Mouse (Mus musculus): Measurements from ENCODE around the gene Olfml2a.
A peak's percentile ranks its signal among the peaks of the same experiment; 100 is the strongest.

Gene Olfml2a

DNA sequence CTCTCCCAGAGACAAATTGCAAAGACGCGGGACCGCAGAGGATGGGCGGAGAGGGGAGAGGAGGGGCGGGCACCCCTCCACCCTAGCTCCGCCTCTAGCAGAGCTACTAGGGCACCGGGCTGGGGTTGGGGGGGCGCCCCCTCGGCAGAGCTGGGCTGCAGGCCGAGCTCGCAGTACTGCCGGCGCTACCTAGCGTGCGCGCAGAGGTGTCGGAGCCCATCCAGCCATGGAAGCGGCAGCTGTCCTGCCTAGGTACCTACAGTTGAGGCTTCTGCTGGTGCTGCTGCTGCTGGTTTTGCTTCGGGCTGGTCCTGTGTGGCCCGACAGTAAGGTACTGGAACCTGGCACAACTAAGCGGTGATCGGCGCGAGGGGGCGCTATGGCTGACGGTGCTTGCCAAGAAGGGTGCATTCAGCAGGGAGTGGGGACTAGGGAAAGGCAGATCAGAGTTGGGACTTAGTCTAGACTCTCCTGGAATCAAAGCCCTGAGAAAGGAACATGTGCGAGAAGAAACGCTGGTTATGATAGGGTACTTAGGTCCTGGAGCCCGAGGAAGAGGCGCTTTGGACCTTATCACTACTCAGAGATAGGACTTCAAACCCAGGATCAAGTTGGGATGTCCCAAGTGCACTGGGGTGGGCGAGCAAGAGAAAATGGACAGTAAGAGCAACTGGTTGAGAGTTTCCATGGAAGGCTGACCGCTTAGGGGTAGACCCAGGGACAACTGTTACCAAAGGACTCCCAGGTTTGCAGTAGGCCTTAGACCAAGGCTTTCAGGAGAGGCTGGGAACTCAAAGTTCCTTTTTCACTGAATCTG lies at the start of gene Olfml2a:
Gene Olfml2a, plus strand, starts transcription at position 128 of the 817 bp plus-strand sequence.
- peak; percentile 86 for DNase-seq (ENCODE audit: low spot score)

- no peak for DNase-seq (ENCODE audit: low spot score)
Observed at GRCm38 (mm10) chr2:38902866-38903265, 28.9 kb upstream of the Olfml2a start.

DNA sequence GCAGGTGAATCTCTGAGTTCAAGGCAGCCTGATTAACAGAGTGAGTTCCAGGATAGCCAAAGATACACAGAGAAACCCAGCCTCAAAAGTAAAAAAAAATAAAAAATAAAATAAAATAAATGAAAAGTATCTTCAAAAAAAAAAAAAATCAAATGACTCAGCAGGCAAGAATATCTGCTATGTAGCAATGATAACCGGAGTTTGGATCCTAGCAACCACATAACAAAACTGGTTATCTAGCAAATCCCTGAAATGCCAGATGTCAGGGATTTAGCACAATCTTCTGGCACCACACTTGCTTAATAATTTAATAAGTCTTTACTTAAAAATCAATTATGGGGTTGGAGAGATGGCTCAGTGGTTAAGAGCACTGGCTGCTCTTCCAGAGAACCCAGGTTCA lies 27.5 kb upstream of the Olfml2a start:
- DNase-seq (ENCODE audit: low spot score) = no peak

GRCm38 (mm10) chr2:38906097-38906496 lies 25.7 kb upstream of the Olfml2a start:
- no peak for DNase-seq (ENCODE audit: low spot score)

DNA sequence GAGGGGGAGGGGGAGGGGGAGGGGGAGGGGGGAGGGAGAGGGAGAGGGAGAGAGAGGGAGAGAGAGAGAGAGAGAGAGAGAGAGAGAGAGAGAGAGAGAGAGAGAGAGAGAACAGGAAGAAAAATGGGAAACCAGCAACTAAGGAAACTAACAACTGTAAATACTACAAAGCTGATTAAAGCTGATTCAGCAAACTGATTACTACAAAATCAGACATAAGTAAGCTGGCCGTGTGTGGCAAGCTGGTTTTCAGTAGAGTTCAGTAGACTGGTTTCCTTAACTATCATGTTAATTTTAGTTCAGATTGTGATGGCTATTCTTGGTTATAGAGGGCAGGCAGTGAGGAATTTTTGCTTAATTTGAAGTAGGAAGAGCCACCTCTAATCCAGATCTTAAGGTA lies 23.2 kb upstream of the Olfml2a start:
- DNase-seq (ENCODE audit: low spot score) = no peak

DNA sequence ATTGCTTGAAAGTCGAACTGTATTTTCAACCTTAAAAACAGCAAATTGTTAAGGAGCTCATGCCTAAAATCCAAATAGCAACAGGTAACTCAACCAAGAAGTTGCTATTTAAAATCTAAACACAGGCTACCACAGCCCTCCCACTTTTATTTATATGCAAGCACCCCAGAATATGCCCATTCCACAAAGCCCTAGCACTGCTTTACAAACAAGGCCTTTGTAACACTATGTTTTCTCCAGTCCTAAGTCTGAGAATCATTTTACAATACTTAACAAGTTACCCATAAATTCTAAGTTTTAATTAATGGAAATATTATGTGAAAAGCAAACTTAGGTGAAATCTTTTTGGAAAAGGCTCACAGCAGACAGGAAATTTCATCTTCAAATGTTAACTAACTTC lies 17.3 kb upstream of the Olfml2a start:
- DNase-seq (ENCODE audit: low spot score) = no peak

GRCm38 (mm10) chr2:38914965-38915364 lies 16.8 kb upstream of the Olfml2a start:
- DNase-seq (ENCODE audit: low spot score) = no peak

DNA sequence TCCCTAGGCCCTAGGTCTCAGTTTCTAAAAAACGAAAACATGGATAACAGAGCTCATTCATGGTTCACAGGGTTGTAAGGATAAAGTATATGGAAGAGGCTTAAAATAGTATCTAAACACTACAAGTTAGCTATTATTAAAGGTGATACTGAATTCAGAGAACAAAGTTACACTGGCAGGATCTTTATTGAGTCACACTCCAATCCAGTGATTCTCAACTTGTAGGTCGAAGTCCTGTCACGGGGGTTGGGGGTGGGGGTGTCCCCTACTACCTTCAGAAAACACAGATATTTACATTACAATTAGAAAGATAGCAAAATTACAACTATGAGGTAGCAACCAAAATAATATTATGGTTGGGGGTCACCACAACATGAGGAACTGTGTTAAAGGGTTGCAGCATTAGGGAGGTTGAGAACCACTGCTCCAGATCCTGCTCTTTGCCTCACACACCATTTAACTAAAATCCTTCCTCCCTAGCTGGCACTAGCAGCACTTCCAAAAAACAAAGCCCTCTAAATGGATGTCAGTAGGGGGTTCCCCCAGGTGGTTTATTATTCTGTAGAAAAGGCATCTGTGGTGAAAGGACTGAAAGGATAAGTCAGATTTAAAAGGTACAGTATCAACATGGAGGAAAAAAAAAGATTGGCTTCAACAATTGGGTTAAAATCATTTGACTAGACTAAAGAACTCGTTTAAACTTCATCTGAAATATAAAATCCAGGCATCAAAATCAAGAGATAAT lies 14.7 kb upstream of the Olfml2a start:
- no peak for DNase-seq (ENCODE audit: low spot score)

GRCm38 (mm10) chr2:38921374-38921773 lies 10.4 kb upstream of the Olfml2a start:
- no peak for DNase-seq (ENCODE audit: low spot score)

DNA sequence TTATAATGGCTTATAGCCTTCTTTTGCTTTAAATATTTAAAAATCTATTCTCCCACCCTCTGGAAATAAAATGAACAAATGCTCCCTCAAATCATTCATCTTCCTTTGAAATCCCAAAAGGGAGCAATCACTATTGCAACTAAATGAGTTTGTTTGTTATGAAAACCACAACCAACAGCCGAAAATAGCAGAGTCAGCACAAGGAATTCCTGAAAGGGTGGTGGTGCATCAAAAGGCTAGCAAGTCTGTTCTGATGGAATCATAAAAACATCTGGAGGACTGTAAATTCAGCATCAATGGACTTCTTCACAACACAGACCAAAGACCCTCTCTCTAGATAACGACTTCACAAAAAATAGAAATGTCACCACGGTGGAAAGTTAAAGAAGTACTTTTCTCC lies 8.3 kb upstream of the Olfml2a start:
- no peak for DNase-seq (ENCODE audit: low spot score)

GRCm38 (mm10) chr2:38923911-38924310 lies 7.9 kb upstream of the Olfml2a start:
- no peak for DNase-seq (ENCODE audit: low spot score)

DNA sequence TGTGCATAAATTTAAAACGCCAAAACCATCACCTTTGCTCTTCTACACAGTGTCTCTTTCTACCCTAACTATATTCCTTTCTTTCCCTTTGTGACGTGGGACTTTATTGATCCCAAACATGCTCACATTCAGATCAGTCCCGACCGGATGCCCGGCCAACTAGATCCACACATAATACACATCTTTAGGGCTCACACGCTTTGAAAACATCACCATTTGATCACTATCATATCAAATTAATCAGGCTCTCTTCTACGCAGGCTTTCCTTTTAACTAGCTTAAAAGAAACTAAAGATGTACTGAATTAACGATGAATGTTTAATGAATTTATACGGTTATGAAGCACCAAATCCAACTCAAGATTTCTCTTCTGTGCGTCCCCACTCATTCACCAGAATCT lies 7.2 kb upstream of the Olfml2a start:
- no peak for DNase-seq (ENCODE audit: low spot score)

GRCm38 (mm10) chr2:38925171-38926080 lies 6.4 kb upstream of the Olfml2a start:
- peak; percentile 38 for DNase-seq (ENCODE audit: low spot score)

GRCm38 (mm10) chr2:38926145-38926891 lies 5.5 kb upstream of the Olfml2a start:
- DNase-seq (ENCODE audit: low spot score) = peak; percentile 93

DNA sequence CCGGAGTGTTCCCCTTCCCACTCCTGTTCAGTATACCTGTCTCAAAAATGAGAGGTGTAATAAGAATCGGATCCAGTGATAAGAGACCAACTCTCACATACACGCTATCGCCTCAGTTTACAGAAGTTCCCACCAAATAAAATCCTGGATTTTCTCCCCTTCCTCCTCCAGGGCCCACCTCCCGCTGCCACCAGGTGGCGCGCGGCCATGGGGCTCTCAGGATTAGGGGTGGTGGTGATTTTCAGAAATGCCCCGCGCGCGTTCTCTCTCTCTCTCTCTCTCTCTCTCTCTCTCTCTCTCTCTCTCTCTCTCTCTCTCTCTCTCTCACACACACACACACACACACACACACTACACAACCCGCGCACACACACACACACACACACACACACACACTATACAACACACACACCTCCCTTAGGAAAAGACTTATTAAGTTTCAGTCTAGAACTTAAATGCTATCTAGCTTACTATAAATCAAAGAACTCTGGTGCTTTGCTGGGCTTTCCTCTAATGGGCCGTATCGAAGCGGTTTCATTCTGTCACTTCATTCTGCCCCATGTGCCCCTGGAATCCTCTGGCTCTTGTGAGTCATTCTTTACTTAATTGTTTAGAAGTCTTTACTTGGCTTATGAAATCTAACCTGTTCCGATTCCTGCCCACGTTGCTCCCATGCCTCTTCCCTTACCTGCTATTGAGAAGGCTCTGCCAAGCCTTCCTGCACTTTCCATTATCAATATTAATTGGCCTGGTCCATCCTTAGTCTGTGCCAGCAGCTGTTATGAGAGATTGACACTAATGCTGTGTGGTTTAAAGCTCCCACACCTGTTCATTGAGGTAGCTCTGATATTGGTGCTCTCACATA lies 4.4 kb upstream of the Olfml2a start, which contains the start of gene Nr6a1:
Gene Nr6a1, minus strand, starts transcription at position 574 of the 865 bp plus-strand sequence.
- DNase-seq (ENCODE audit: low spot score) = peak; percentile 73

GRCm38 (mm10) chr2:38930269-38930668 lies 1.5 kb upstream of the Olfml2a start:
- no peak for DNase-seq (ENCODE audit: low spot score)

GRCm38 (mm10) chr2:38933931-38934330 lies 2.2 kb downstream of the Olfml2a start:
- DNase-seq (ENCODE audit: low spot score) = peak; percentile 57

DNA sequence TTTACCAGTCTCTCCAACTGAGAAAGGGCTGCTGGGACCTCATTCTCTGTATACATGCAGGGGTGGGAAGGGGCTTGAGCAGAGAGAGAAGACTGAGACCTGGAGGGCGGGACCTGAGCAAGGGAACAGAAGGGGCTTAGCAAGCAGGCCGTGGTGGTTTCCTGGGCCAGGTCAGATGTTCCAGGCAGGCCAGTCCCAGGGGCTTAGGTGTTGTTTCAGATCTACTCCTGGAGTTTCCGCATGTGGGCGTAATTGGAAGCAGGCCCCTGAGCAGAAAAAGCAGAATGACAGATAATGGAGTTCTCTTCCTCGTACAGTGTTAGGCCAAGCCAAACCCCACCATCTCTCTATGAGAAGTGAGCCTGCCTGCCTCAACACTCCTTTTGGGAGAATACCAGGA lies 3.2 kb downstream of the Olfml2a start:
- no peak for DNase-seq (ENCODE audit: low spot score)

- DNase-seq (ENCODE audit: low spot score) = peak; percentile 76
Observed at GRCm38 (mm10) chr2:38936721-38937378, 5.1 kb downstream of the Olfml2a start.

- DNase-seq (ENCODE audit: low spot score) = no peak
Observed at GRCm38 (mm10) chr2:38937396-38937795, 5.6 kb downstream of the Olfml2a start.
